Mouse (Mus musculus) adrenal gland, postnatal 14 days (tissue): ENCODE results near the gene Gdpd3. TPM values are rescaled to one million over a fixed set of nuclear protein-coding genes. Genes with fewer than 3 reads are reported as not detected.
"Not testable (repeated sequence)": the region's sequence is repeated elsewhere in the genome, so short reads cannot be mapped to it uniquely, and the experiment has no call there.

Experiments
- DNase-seq: peaks from one replicate; pipeline ENCODE4 v3.0.0; 2021; ENCODE audit warnings: mixed read lengths
- total RNA-seq: library from RNA; stranded (reverse); gene quantifications from 2 replicates; pipeline ENCODE4 v1.2.3, GENCODE M21; 2021

Gene Gdpd3
- total RNA-seq, 1 experiment from 2014 or later: 3.8 TPM

GRCm38 (mm10) chr7:126760391-126760802, 5.7 kb upstream of the Gdpd3 start:
- peak; percentile 73 for DNase-seq

GRCm38 (mm10) chr7:126760956-126761355, 5.2 kb upstream of the Gdpd3 start:
- peak; percentile 56 for DNase-seq

- no peak for DNase-seq
Observed at GRCm38 (mm10) chr7:126761529-126762067, 4.5 kb upstream of the Gdpd3 start.

GRCm38 (mm10) chr7:126762471-126763008, 3.6 kb upstream of the Gdpd3 start:
- no peak for DNase-seq

GRCm38 (mm10) chr7:126765540-126765939, 594 bp upstream of the Gdpd3 start:
- DNase-seq: no peak

- DNase-seq: no peak
Observed at GRCm38 (mm10) chr7:126767001-126767400, 867 bp downstream of the Gdpd3 start.

- DNase-seq: no peak
Observed at GRCm38 (mm10) chr7:126770784-126771183, 4.7 kb downstream of the Gdpd3 start.

GRCm38 (mm10) chr7:126773351-126773750, 7.2 kb downstream of the Gdpd3 start:
- DNase-seq: no peak

- no peak for DNase-seq
Observed at GRCm38 (mm10) chr7:126774463-126774862, 8.3 kb downstream of the Gdpd3 start.

GRCm38 (mm10) chr7:126775185-126775977, 9.2 kb downstream of the Gdpd3 start:
- no peak for DNase-seq

- no peak for DNase-seq
Observed at GRCm38 (mm10) chr7:126775978-126776234, 9.8 kb downstream of the Gdpd3 start.

- peak; percentile 98 for DNase-seq
Observed at GRCm38 (mm10) chr7:126776598-126777057, 10.5 kb downstream of the Gdpd3 start, which contains the start of gene Ypel3. Gene Ypel3 (plus strand): TSS chr7:126776955.

- peak; percentile 53 for DNase-seq
Observed at GRCm38 (mm10) chr7:126777476-126777875, 11.3 kb downstream of the Gdpd3 start.

- no peak for DNase-seq
Observed at GRCm38 (mm10) chr7:126778147-126778546, 12.0 kb downstream of the Gdpd3 start.

GRCm38 (mm10) chr7:126779101-126779500, 13.0 kb downstream of the Gdpd3 start:
- DNase-seq: not testable (repeated sequence)

GRCm38 (mm10) chr7:126779983-126780970, 14.1 kb downstream of the Gdpd3 start:
- DNase-seq: peak; percentile 95

GRCm38 (mm10) chr7:126780971-126781635, 15.0 kb downstream of the Gdpd3 start, which contains the start of gene Tbx6:
Gene Tbx6 (plus strand): TSS chr7:126781483.
- DNase-seq: peak; percentile 59

- no peak for DNase-seq
Observed at GRCm38 (mm10) chr7:126781661-126782370, 15.7 kb downstream of the Gdpd3 start.

GRCm38 (mm10) chr7:126782693-126783092, 16.6 kb downstream of the Gdpd3 start:
- DNase-seq: no peak

GRCm38 (mm10) chr7:126784469-126784868, 18.3 kb downstream of the Gdpd3 start:
- no peak for DNase-seq

GRCm38 (mm10) chr7:126785056-126785455, 18.9 kb downstream of the Gdpd3 start:
- DNase-seq: no peak
